Mouse (Mus musculus): ENCODE results near the gene Kcnj10.

DNA sequence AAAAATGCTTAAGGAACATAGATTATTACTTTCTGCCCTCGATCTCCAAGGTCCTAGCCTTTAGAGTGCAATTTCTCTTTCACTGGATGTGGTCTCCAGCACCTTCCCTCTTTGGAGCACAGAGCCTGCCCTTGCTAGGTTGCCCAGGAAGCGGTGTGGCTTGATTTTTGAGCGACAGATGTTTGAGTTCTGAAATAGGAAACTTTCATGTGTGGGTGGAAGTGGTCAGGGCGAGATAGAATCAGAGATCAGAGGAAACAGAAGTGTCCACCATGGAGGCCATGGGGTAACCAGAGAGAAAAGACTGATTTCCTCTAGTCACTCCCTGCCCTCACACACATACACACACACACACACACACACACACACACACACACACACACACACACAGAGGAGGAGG, 34.8 kb upstream of the Kcnj10 start:
- TF ChIP-seq POLR2A (IDR thresholded peaks at IDR 0.05; ENCODE audit: extremely low read depth, insufficient read depth, low read length) = no peak
- TF ChIP-seq CTCF (IDR thresholded peaks at IDR 0.05; ENCODE audit: low read depth, low read length) = no peak
